ENCODE assay signal across 9 mouse cellular contexts in the genomic region with DNA sequence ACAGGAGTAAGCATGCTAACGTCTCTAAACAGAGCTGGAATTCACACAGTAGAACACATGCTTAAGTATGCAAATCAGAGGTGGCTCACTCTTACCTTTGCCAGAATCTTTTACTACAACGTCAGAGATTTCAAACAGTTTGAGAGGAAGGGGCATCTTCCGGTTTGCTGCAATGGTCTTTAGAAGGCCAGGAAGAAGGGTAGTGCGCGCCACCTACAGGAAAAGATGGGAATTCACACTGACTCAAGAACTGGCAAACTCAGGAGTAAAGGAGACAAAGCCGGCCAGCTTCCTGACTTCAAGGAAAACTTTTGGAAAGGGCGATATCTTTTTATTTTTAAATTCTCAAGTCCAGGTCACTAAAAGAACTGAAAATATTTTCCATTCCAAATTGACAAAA. TPM values are rescaled to one million over a fixed set of nuclear protein-coding genes. Genes with fewer than 3 reads are reported as not detected.
A peak's percentile ranks its signal among the peaks of the same experiment; 100 is the strongest.
DNase-seq lines count a peak whose midpoint lies in the region; ATAC-seq and TF ChIP-seq lines count a peak whose summit lies in the region.
"Had no signal": no experiment of that assay in that cellular context is flagged by ENCODE, and none has a peak within 500 bp of the region (broad histone marks: within the 10 kb centered on the region; RNA-seq: fewer than 3 reads in every experiment).

No protein-coding gene starts in this region.

- peak; percentile 88 for TF ChIP-seq CTCF in Patski (IDR thresholded peaks at IDR 0.05)
- TF ChIP-seq CTCF in kidney, postnatal 0 days (IDR thresholded peaks at IDR 0.05; ENCODE audit: low read depth) = peak; percentile 83
- TF ChIP-seq CTCF in midbrain, postnatal 0 days (IDR thresholded peaks at IDR 0.05) = peak; percentile 88

- no peak overlapping the region for H3K4me3 ChIP-seq in kidney, postnatal 0 days (replicated peaks; ENCODE audit: low read depth, low read length)
- no peak overlapping the region for H3K4me3 ChIP-seq in midbrain, postnatal 0 days (ENCODE audit: low read depth, low read length)
- H3K4me3 ChIP-seq: limb, embryonic 12.5 days had no signal

- no peak for ATAC-seq in Patski
- ATAC-seq in kidney, postnatal 0 days (replicated peaks; ENCODE audit: low FRiP score, low read depth) = no peak
- ATAC-seq in midbrain, postnatal 0 days (ENCODE audit: low FRiP score) = peak; percentile 23; the same call in 1 of the 2 replicates

- H3K27me3 ChIP-seq in Patski = no peaks in the 10 kb centered on the region
- no peaks in the 10 kb centered on the region for H3K27me3 ChIP-seq in kidney, postnatal 0 days (ENCODE audit: insufficient read depth, low read length)
- no peaks in the 10 kb centered on the region for H3K27me3 ChIP-seq in midbrain, postnatal 0 days (ENCODE audit: insufficient read depth, low read length)
- H3K27me3 ChIP-seq: limb, embryonic 12.5 days had no signal

- CTCF ChIA-PET in Patski (lab: Charles Lee) = interaction anchor here (0.8 to 2.9 kb wide), 14 partner anchors 9 to 510 kb away, joined by 3 to 16 read pairs (median 6); no protein-coding TSS in a partner anchor

- in situ Hi-C loops in Patski (cut with MboI; ENCODE audit: low pct_unique_long_range_greater_than_20kb) = loop anchor here (5.0 kb wide), 2 partner anchors 242 to 472 kb away; no protein-coding TSS in a partner anchor

- no peaks in the 10 kb centered on the region for H3K9me3 ChIP-seq in kidney, postnatal 0 days (replicated peaks; ENCODE audit: low read length)
- no peaks in the 10 kb centered on the region for H3K9me3 ChIP-seq in midbrain, postnatal 0 days (ENCODE audit: low read length)
- H3K9me3 ChIP-seq: limb, embryonic 12.5 days had no signal

- peak; percentile 10 for DNase-seq in gastrocnemius, postnatal 10 days
- DNase-seq in gastrocnemius, postnatal 25 days = no peak
- DNase-seq in 3134 (ENCODE audit: extremely low read depth, insufficient read length, low spot score) (peak; percentile 11), Patski (ENCODE audit: low read depth, low spot score) (no peak)
- peak; percentile 71 for DNase-seq in embryo, embryonic 11 days
- DNase-seq in kidney, postnatal 0 days (ENCODE audit: low spot score) = peak; percentile 78
- DNase-seq in midbrain, postnatal 0 days (ENCODE audit: low spot score) = peak; percentile 79
- no peak for DNase-seq in natural killer cell, adult 2 months (ENCODE audit: low spot score in 2 of 2)

- 35% methylated on average over 7 of the region's 7 CpGs for WGBS in kidney, postnatal 0 days
- WGBS in midbrain, postnatal 0 days = 28% methylated on average over 7 of the region's 7 CpGs

- no peak overlapping the region for H3K4me2 ChIP-seq in kidney, postnatal 0 days (ENCODE audit: low read length)
- no peak overlapping the region for H3K4me2 ChIP-seq in midbrain, postnatal 0 days (ENCODE audit: low read depth, low read length, poor library complexity, severe bottlenecking)
- H3K4me2 ChIP-seq: limb, embryonic 12.5 days had no signal

- H3K9ac ChIP-seq in kidney, postnatal 0 days (ENCODE audit: low read depth, low read length) = no peak overlapping the region
- no peak overlapping the region for H3K9ac ChIP-seq in midbrain, postnatal 0 days (replicated peaks; ENCODE audit: low read length, poor library complexity, severe bottlenecking)
- H3K9ac ChIP-seq: limb, embryonic 12.5 days had no signal

- no peak overlapping the region for H3K27ac ChIP-seq in kidney, postnatal 0 days
- H3K27ac ChIP-seq in midbrain, postnatal 0 days (ENCODE audit: low read depth, low read length) = no peak overlapping the region
- H3K27ac ChIP-seq: limb, embryonic 12.5 days had no signal

- POLR2A ChIA-PET in Patski (lab: Charles Lee) = no interaction called here

- peaks cover 50% of the 10 kb centered on the region for H3K36me3 ChIP-seq in kidney, postnatal 0 days (ENCODE audit: insufficient read depth, low read length)
- peaks cover 45% of the 10 kb centered on the region for H3K36me3 ChIP-seq in midbrain, postnatal 0 days (ENCODE audit: insufficient read depth, low read length)

- no peaks in the 10 kb centered on the region for H3K4me1 ChIP-seq in kidney, postnatal 0 days (replicated peaks; ENCODE audit: insufficient read depth, low read length)
- H3K4me1 ChIP-seq in midbrain, postnatal 0 days (ENCODE audit: insufficient read depth, low read length) = no peaks in the 10 kb centered on the region
- H3K4me1 ChIP-seq: limb, embryonic 12.5 days had no signal

RNA-seq across cellular contexts. Expression of a gene that starts 34.0 kb away (rescaled TPM):
- total RNA-seq in gastrocnemius, postnatal 10 days (2021) = 10 to 100 TPM; 46.4 to 48.3 TPM
- 10 to 100 TPM; 50.8 to 54.5 TPM for total RNA-seq in gastrocnemius, postnatal 25 days (2021)
- polyA plus RNA-seq in Patski (2021) = 63.6 TPM
- polyA plus RNA-seq in kidney, postnatal 0 days (2015; fragmentation: Nextera tagmentation; extraction: Ambion mirVana) = 94.3 and 98.7 TPM in 2 replicates
- 85.9 and 90.0 TPM in 2 replicates for total RNA-seq in midbrain, postnatal 0 days (2014; rRNA removed)
- polyA plus RNA-seq in midbrain, postnatal 0 days (2015; fragmentation: Nextera tagmentation; extraction: Ambion mirVana) = 134 and 138 TPM in 2 replicates

RNA-seq across cellular contexts. Expression of a gene that starts 56.1 kb away (rescaled TPM):
- not detected for total RNA-seq in gastrocnemius, postnatal 10 days (2021)
- under 1 TPM in 1 of 2 experiments, not detected in 1; 0.75 TPM for total RNA-seq in gastrocnemius, postnatal 25 days (2021)
- not detected for polyA plus RNA-seq in Patski (2021)
- 2.0 and 3.0 TPM in 2 replicates for polyA plus RNA-seq in kidney, postnatal 0 days (2015; fragmentation: Nextera tagmentation; extraction: Ambion mirVana)
- total RNA-seq in midbrain, postnatal 0 days (2014; rRNA removed) = 0.22 TPM in 1 of 2 replicates, not detected in the other
- 0.50 and 1.3 TPM in 2 replicates for polyA plus RNA-seq in midbrain, postnatal 0 days (2015; fragmentation: Nextera tagmentation; extraction: Ambion mirVana)
- polyA plus RNA-seq: limb, embryonic 12.5 days had no signal

RNA-seq across cellular contexts. Expression of a gene that starts 57.3 kb away (rescaled TPM):
- not detected for total RNA-seq in gastrocnemius, postnatal 10 days (2021)
- total RNA-seq in gastrocnemius, postnatal 25 days (2021) = not detected
- polyA plus RNA-seq in Patski (2021) = not detected
- 2.5 and 2.8 TPM in 2 replicates for polyA plus RNA-seq in kidney, postnatal 0 days (2015; fragmentation: Nextera tagmentation; extraction: Ambion mirVana)
- total RNA-seq in midbrain, postnatal 0 days (2014; rRNA removed) = 1.3 and 3.0 TPM in 2 replicates
- 1.2 and 1.4 TPM in 2 replicates for polyA plus RNA-seq in midbrain, postnatal 0 days (2015; fragmentation: Nextera tagmentation; extraction: Ambion mirVana)

Comparison
In these comparisons a context has a peak if more than half of its experiments do, and no peak if none do; other contexts are left out.
1. DNase-seq: peak in gastrocnemius, postnatal 10 days (single experiment), 3134 (single experiment), embryo, embryonic 11 days (single experiment), kidney, postnatal 0 days (single experiment) and midbrain, postnatal 0 days (single experiment); none in gastrocnemius, postnatal 25 days (single experiment), Patski (single experiment) and natural killer cell, adult 2 months (0 of 2).
2. Peak in every context shown above with its lines, with median percentiles within 50 percentile points of each other: CTCF ChIP-seq.